Mouse (Mus musculus): ENCODE measurements around the gene Cnot3. TPM values are rescaled to one million over a fixed set of nuclear protein-coding genes. Genes with fewer than 3 reads are reported as not detected.

The Cnot3 gene
- polyA plus RNA-seq, 2 experiments = 63.8 to 108 TPM

GRCm38 (mm10) chr7:3677342-3677741, 32.3 kb downstream of the Cnot3 start, which contains the start of gene Tmc4:
Tmc4 (minus strand) TSS chr7:3677553.
- ATAC-seq (ENCODE audit: low FRiP score, low read depth) (no peak), DNase-seq (ENCODE audit: low spot score) (no peak)
- Histone ChIP-seq H3K9me3 (ENCODE audit: control insufficient read depth, low read length) (no peaks in the 10 kb centered on the region), H3K9ac (ENCODE audit: low read depth, low read length, severe bottlenecking) (no peak within 1 kb of the TSS), H3K4me1 (ENCODE audit: control insufficient read depth, insufficient read depth, low read length) (no peaks in the 10 kb centered on the region), H3K27ac (replicated peaks; ENCODE audit: low read depth, low read length) (no peak within 1 kb of the TSS), H3K36me3 (ENCODE audit: control insufficient read depth, insufficient read depth, low read length) (peaks cover 21% of the 10 kb centered on the region), H3K4me2 (replicated peaks; ENCODE audit: low read depth, low read length, severe bottlenecking) (no peak within 1 kb of the TSS), H3K27me3 (ENCODE audit: control insufficient read depth, insufficient read depth, low read length) (no peaks in the 10 kb centered on the region), H3K4me3 (replicated peaks; ENCODE audit: low read length) (no peak within 1 kb of the TSS)
- TF ChIP-seq POLR2A (IDR thresholded peaks at IDR 0.05; ENCODE audit: borderline replicate concordance, extremely low read depth, insufficient read depth, insufficient read length) = no peak
- WGBS = 33% methylated on average over 9 of the region's 9 CpGs

GRCm38 (mm10) chr7:3683908-3684550, 39.0 kb downstream of the Cnot3 start:
- H3K9me3 ChIP-seq (ENCODE audit: control insufficient read depth, low read length) = no peaks in the 10 kb centered on the region
- ATAC-seq (ENCODE audit: low FRiP score, low read depth) = no peak
- no peaks in the 10 kb centered on the region for H3K27me3 ChIP-seq (ENCODE audit: control insufficient read depth, insufficient read depth, low read length)
- no peak overlapping the region for H3K4me3 ChIP-seq (replicated peaks; ENCODE audit: low read length)
- no peak for TF ChIP-seq POLR2A (IDR thresholded peaks at IDR 0.05; ENCODE audit: borderline replicate concordance, extremely low read depth, insufficient read depth, insufficient read length)
- WGBS = 89% methylated on average over 10 of the region's 10 CpGs
- DNase-seq (ENCODE audit: low spot score) = no peak
- no peak overlapping the region for H3K4me2 ChIP-seq (replicated peaks; ENCODE audit: low read depth, low read length, severe bottlenecking)
- no peak overlapping the region for H3K9ac ChIP-seq (ENCODE audit: low read depth, low read length, severe bottlenecking)
- peaks cover 60% of the 10 kb centered on the region for H3K36me3 ChIP-seq (ENCODE audit: control insufficient read depth, insufficient read depth, low read length)
- no peaks in the 10 kb centered on the region for H3K4me1 ChIP-seq (ENCODE audit: control insufficient read depth, insufficient read depth, low read length)
- no peak overlapping the region for H3K27ac ChIP-seq (replicated peaks; ENCODE audit: low read depth, low read length)

GRCm38 (mm10) chr7:3684698-3685097, 39.6 kb downstream of the Cnot3 start:
- ATAC-seq (ENCODE audit: low FRiP score, low read depth) = no peak
- Histone ChIP-seq H3K9ac (ENCODE audit: low read depth, low read length, severe bottlenecking) (no peak overlapping the region), H3K9me3 (ENCODE audit: control insufficient read depth, low read length) (no peaks in the 10 kb centered on the region), H3K36me3 (ENCODE audit: control insufficient read depth, insufficient read depth, low read length) (peaks cover 57% of the 10 kb centered on the region), H3K27me3 (ENCODE audit: control insufficient read depth, insufficient read depth, low read length) (no peaks in the 10 kb centered on the region), H3K4me1 (ENCODE audit: control insufficient read depth, insufficient read depth, low read length) (no peaks in the 10 kb centered on the region), H3K27ac (replicated peaks; ENCODE audit: low read depth, low read length) (no peak overlapping the region), H3K4me3 (replicated peaks; ENCODE audit: low read length) (no peak overlapping the region), H3K4me2 (replicated peaks; ENCODE audit: low read depth, low read length, severe bottlenecking) (no peak overlapping the region)
- TF ChIP-seq POLR2A (IDR thresholded peaks at IDR 0.05; ENCODE audit: borderline replicate concordance, extremely low read depth, insufficient read depth, insufficient read length) = no peak
- no peak for DNase-seq (ENCODE audit: low spot score)
- 91% methylated on average over 8 of the region's 8 CpGs for WGBS

- Histone ChIP-seq H3K27ac (replicated peaks; ENCODE audit: low read depth, low read length) (no peak overlapping the region), H3K27me3 (ENCODE audit: control insufficient read depth, insufficient read depth, low read length) (no peaks in the 10 kb centered on the region), H3K9ac (ENCODE audit: low read depth, low read length, severe bottlenecking) (no peak overlapping the region), H3K4me1 (ENCODE audit: control insufficient read depth, insufficient read depth, low read length) (no peaks in the 10 kb centered on the region), H3K36me3 (ENCODE audit: control insufficient read depth, insufficient read depth, low read length) (peaks cover 64% of the 10 kb centered on the region), H3K9me3 (ENCODE audit: control insufficient read depth, low read length) (no peaks in the 10 kb centered on the region), H3K4me3 (replicated peaks; ENCODE audit: low read length) (no peak overlapping the region), H3K4me2 (replicated peaks; ENCODE audit: low read depth, low read length, severe bottlenecking) (no peak overlapping the region)
- no peak for TF ChIP-seq POLR2A (IDR thresholded peaks at IDR 0.05; ENCODE audit: borderline replicate concordance, extremely low read depth, insufficient read depth, insufficient read length)
- ATAC-seq (ENCODE audit: low FRiP score, low read depth) = no peak
- DNase-seq (ENCODE audit: low spot score) = no peak
- 87% methylated on average over 31 of the region's 31 CpGs for WGBS
These were observed 40.5 kb downstream of the Cnot3 start for GRCm38 (mm10) chr7:3685400-3686187.

GRCm38 (mm10) chr7:3691919-3692318, 46.9 kb downstream of the Cnot3 start:
- no peaks in the 10 kb centered on the region for H3K9me3 ChIP-seq (ENCODE audit: control insufficient read depth, low read length)
- DNase-seq (ENCODE audit: low spot score) (no peak), ATAC-seq (ENCODE audit: low FRiP score, low read depth) (no peak)
- no peaks in the 10 kb centered on the region for H3K27me3 ChIP-seq (ENCODE audit: control insufficient read depth, insufficient read depth, low read length)
- peak overlapping the region; percentile 90 for H3K4me2 ChIP-seq (replicated peaks; ENCODE audit: low read depth, low read length, severe bottlenecking)
- WGBS = 35% methylated on average over 3 of the region's 3 CpGs
- H3K27ac ChIP-seq (replicated peaks; ENCODE audit: low read depth, low read length) = 0 out of 2 replicates have a peak overlapping the region, but pooled peaks have one; percentile 94
- H3K4me3 ChIP-seq (replicated peaks; ENCODE audit: low read length) = peak overlapping the region; percentile 78
- H3K9ac ChIP-seq (ENCODE audit: low read depth, low read length, severe bottlenecking) = peak overlapping the region; percentile 89
- H3K36me3 ChIP-seq (ENCODE audit: control insufficient read depth, insufficient read depth, low read length) = peaks cover 34% of the 10 kb centered on the region
- peaks cover 13% of the 10 kb centered on the region for H3K4me1 ChIP-seq (ENCODE audit: control insufficient read depth, insufficient read depth, low read length)
- no peak for TF ChIP-seq POLR2A (IDR thresholded peaks at IDR 0.05; ENCODE audit: borderline replicate concordance, extremely low read depth, insufficient read depth, insufficient read length)
